Mouse (Mus musculus) central nervous system, embryonic 11.5 days (tissue): ENCODE measurements around the gene Jmjd7. TPM values are rescaled to one million over a fixed set of nuclear protein-coding genes. Genes with fewer than 3 reads are reported as not detected.

ENCODE experiments used
- polyA plus RNA-seq: library from polyadenylated mRNA; depleted of rRNA; stranded (reverse); fragments of >200 nt; gene quantifications from 2 replicates; pipeline ENCODE4 v1.2.3, GENCODE M21; 2012; rRNA removed

Jmjd7 gene
- 15.8 and 20.1 TPM in 2 replicates for polyA plus RNA-seq

DNA sequence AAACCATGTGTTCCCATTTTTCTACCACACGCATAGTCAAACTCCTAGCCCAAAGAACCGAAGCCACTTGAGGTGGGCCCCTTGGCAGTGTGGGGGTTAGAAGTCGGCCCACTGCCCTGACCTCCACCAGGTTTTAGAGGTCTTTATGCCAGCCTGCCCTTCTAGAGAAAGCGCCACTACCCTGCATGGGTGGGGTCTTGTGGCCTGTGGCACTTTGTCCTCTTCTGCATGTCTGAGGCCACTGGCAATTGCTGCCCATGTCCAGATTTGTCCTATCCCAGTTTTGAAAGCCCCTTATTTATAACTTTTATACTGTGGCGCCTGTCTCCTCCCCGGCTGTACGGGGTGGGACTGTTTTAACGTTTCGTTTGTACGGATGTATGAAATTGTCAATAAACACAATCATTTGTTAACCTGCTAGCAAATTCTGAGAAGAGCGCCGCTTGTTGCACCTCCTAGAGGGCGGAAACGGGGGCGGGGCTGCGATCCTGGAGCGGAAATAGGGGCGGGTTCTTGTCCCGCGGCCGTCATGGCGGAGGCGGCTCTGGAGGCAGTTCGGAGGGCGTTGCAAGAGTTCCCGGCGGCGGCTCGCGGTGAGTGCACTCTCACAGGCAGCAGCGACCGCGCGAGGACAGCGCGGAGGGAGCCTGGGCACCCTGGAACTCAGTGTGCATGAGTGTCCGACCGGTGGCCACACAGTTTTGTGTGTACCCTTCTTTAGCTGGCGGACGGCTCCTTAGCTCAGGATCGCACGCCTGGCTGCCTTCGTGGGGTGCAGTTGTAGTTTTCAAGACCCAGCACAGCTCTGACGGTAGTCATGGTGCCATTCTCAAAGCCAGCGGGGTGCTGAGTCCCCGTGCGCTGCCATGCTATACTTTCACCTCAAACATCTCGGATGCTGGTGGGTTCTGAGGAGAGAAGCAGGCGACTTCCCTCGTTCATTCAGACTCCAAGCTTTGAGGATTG is at the start of gene Jmjd7, which contains the start of gene Gm28042:
TSS of gene Jmjd7 (plus strand) at position 500 of the 966 bp plus-strand sequence.
TSS of gene Gm28042 (plus strand) at position 510 of the 966 bp plus-strand sequence.

GRCm38 (mm10) chr2:120032726-120033467 is 5.6 kb downstream of the Jmjd7 start, which contains the start of gene Pla2g4b:
Gene Pla2g4b, plus strand, starts transcription at chr2:120033417.

Other genes starting within 250 kb of the Jmjd7 start
- 23.3 and 29.2 TPM in 2 replicates for gene Rpap1, start 239.9 kb upstream of the Jmjd7 start, polyA plus RNA-seq
- gene Tyro3, start 229.8 kb upstream of the Jmjd7 start, polyA plus RNA-seq, result 32.1 and 32.4 TPM in 2 replicates
- 19.9 and 26.0 TPM in 2 replicates for gene Mga, start 130.3 kb upstream of the Jmjd7 start, polyA plus RNA-seq
- 14.1 and 18.6 TPM in 2 replicates for gene Mapkbp1, start 54.8 kb upstream of the Jmjd7 start, polyA plus RNA-seq
- 14.9 and 17.6 TPM in 2 replicates for gene Gm28042, start within 50 bp of the Jmjd7 start, polyA plus RNA-seq
- gene Pla2g4b, start 5.9 kb downstream of the Jmjd7 start, polyA plus RNA-seq, result 22.5 and 25.5 TPM in 2 replicates
- 10.2 and 11.3 TPM in 2 replicates for gene Ehd4, start 127.1 kb downstream of the Jmjd7 start, polyA plus RNA-seq
- 0.04 and 0.17 TPM in 2 replicates for gene Pla2g4e, start 217.9 kb downstream of the Jmjd7 start, polyA plus RNA-seq